Mouse (Mus musculus): ENCODE results near the gene Cux1.

Gene Cux1

GRCm38 (mm10) chr5:136394517-136395212, 172.6 kb downstream of the Cux1 start:
- in situ Hi-C loops (cut with MboI, MseI), result no loop called here

- in situ Hi-C loops (cut with MboI, MseI), result no loop called here
These were observed 173.7 kb downstream of the Cux1 start for GRCm38 (mm10) chr5:136393621-136394020.

GRCm38 (mm10) chr5:136386757-136387156, 180.5 kb downstream of the Cux1 start:
- in situ Hi-C loops (cut with MboI, MseI), result no loop called here

- in situ Hi-C loops (cut with MboI, MseI), result no loop called here
These were observed 182.1 kb downstream of the Cux1 start for GRCm38 (mm10) chr5:136385161-136385560.

- in situ Hi-C loops (cut with MboI, MseI), result no loop called here
These were observed 184.9 kb downstream of the Cux1 start for GRCm38 (mm10) chr5:136382261-136383005.

GRCm38 (mm10) chr5:136379405-136379804, 187.9 kb downstream of the Cux1 start:
- in situ Hi-C loops (cut with MboI, MseI), result no loop called here

- in situ Hi-C loops (cut with MboI, MseI), result no loop called here
These were observed 190.2 kb downstream of the Cux1 start for GRCm38 (mm10) chr5:136377101-136377500.

- in situ Hi-C loops (cut with MboI, MseI), result no loop called here
These were observed 191.9 kb downstream of the Cux1 start for GRCm38 (mm10) chr5:136375350-136375749.

GRCm38 (mm10) chr5:136372276-136372675, 195.0 kb downstream of the Cux1 start:
- in situ Hi-C loops (cut with MboI, MseI), result no loop called here

- in situ Hi-C loops (cut with MboI, MseI), result no loop called here
These were observed 203.9 kb downstream of the Cux1 start for GRCm38 (mm10) chr5:136363421-136363820.

GRCm38 (mm10) chr5:136362473-136363230, 204.6 kb downstream of the Cux1 start:
- in situ Hi-C loops (cut with MboI, MseI), result no loop called here

GRCm38 (mm10) chr5:136362021-136362420, 205.3 kb downstream of the Cux1 start:
- in situ Hi-C loops (cut with MboI, MseI), result no loop called here

- in situ Hi-C loops (cut with MboI, MseI), result no loop called here
These were observed 210.1 kb downstream of the Cux1 start for GRCm38 (mm10) chr5:136357227-136357626.

GRCm38 (mm10) chr5:136355583-136356126, 211.6 kb downstream of the Cux1 start:
- in situ Hi-C loops (cut with MboI, MseI), result no loop called here

- in situ Hi-C loops (cut with MboI, MseI), result no loop called here
These were observed 212.6 kb downstream of the Cux1 start for GRCm38 (mm10) chr5:136354729-136355128.

- in situ Hi-C loops (cut with MboI, MseI), result no loop called here
These were observed 214.2 kb downstream of the Cux1 start for GRCm38 (mm10) chr5:136353114-136353513.

- in situ Hi-C loops (cut with MboI, MseI), result no loop called here
These were observed 224.0 kb downstream of the Cux1 start for GRCm38 (mm10) chr5:136343156-136343890.

GRCm38 (mm10) chr5:136336798-136337527, 230.3 kb downstream of the Cux1 start:
- in situ Hi-C loops (cut with MboI, MseI), result no loop called here

- in situ Hi-C loops (cut with MboI, MseI), result no loop called here
These were observed 231.6 kb downstream of the Cux1 start for GRCm38 (mm10) chr5:136335681-136336080.

- in situ Hi-C loops (cut with MboI, MseI), result no loop called here
These were observed 232.5 kb downstream of the Cux1 start for GRCm38 (mm10) chr5:136334780-136335179.

- in situ Hi-C loops (cut with MboI, MseI), result no loop called here
These were observed 233.2 kb downstream of the Cux1 start for GRCm38 (mm10) chr5:136334051-136334450.

Data from T-helper 2 cell (primary cell).